Mouse (Mus musculus) thymus, adult 2 months (tissue): Measurements from ENCODE around the gene Smg8.

Source experiments
- CTCF ChIP-seq: fragments of 200-500 bp; IDR thresholded peaks from 2 replicates; pipeline ENCODE4 v1.5.1; 2012; ENCODE audit warnings: mild to moderate bottlenecking, control low read depth, low read length, moderate library complexity, borderline replicate concordance; ENCODE audit not compliant: control insufficient read depth, poor library complexity, insufficient read depth; ENCODE audit errors: extremely low read depth
- POLR2A ChIP-seq: fragments of 200-500 bp; IDR thresholded peaks from 2 replicates; pipeline ENCODE4 v1.6.1; 2012; ENCODE audit warnings: mild to moderate bottlenecking, low read length, control low read depth, moderate library complexity; ENCODE audit not compliant: control insufficient read depth, poor library complexity, insufficient read depth; ENCODE audit errors: extremely low read depth

DNA sequence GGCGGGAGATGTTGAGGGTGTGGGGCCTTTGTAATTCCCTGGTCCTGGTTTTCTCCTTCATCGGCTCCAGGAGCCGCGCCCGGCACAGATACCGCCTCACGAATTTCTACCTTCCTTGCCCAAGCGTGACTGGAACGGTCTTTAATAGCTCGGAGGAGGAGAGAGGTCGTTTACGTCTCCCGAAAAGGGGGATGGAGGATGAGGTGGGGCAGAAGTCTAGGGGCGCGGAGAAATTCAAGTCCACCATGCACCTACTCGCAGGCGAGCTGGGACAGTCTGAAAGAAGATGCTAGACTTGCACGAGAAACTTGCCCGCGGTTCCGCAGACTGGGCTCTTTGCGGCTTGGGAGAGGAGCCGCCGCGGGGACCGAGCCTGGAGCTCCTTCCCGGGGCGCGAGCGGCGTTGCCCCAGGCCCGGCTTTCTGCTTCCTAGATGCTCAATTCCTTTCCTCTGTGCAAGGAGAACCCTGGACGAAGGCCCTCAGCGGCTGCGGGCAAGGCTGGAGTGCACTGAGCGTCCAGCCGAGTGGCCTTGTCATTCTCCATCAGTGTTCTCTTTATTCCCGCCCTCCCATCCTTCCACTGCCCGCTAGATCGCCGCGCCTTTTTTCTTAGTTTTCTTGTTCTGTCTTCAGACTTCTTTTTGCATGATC is 23.1 kb upstream of the Smg8 start:
- TF ChIP-seq CTCF (no peak), POLR2A (no peak)
